Mouse (Mus musculus): ENCODE data around the gene Atp2c2.

Gene Atp2c2

GRCm38 (mm10) chr8:119742409-119742808, 42.6 kb downstream of the Atp2c2 start:
- no peak for DNase-seq (ENCODE audit: low spot score in 2 of 2)

GRCm38 (mm10) chr8:119743291-119744026, 43.6 kb downstream of the Atp2c2 start:
- DNase-seq (ENCODE audit: low spot score in 2 of 2) = peak in 1 of 2 experiments; percentile 29

- DNase-seq (ENCODE audit: low spot score in 2 of 2) = no peak
These were observed 44.8 kb downstream of the Atp2c2 start for GRCm38 (mm10) chr8:119744604-119745003.

GRCm38 (mm10) chr8:119755238-119756146, 55.7 kb downstream of the Atp2c2 start:
- DNase-seq (ENCODE audit: low spot score in 2 of 2) = no peak

- DNase-seq (ENCODE audit: low spot score in 2 of 2) = no peak
These were observed 56.3 kb downstream of the Atp2c2 start for GRCm38 (mm10) chr8:119756147-119756461.

GRCm38 (mm10) chr8:119756538-119756937, 56.7 kb downstream of the Atp2c2 start:
- no peak for DNase-seq (ENCODE audit: low spot score in 2 of 2)

DNA sequence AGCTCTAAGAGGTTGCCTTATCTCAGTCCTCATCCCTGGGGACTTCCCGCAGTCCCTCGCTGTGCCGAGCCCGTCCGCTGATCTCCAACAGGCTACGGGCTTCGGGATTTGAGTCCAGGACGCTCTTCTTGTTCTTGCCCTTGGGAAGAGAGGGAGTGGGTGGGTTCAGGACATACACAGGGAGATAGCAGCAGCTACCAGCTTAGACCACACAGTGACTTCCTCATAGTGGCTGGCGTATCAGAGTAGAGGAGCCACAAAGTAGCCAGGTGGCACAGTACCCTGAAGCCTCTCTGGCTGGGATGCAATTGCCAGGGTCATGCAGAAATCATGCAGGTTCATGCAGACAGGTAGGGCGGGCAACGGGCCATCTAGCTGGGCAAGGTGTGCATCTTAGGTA, 61.9 kb downstream of the Atp2c2 start:
- DNase-seq (ENCODE audit: low spot score in 2 of 2) = no peak

DNA sequence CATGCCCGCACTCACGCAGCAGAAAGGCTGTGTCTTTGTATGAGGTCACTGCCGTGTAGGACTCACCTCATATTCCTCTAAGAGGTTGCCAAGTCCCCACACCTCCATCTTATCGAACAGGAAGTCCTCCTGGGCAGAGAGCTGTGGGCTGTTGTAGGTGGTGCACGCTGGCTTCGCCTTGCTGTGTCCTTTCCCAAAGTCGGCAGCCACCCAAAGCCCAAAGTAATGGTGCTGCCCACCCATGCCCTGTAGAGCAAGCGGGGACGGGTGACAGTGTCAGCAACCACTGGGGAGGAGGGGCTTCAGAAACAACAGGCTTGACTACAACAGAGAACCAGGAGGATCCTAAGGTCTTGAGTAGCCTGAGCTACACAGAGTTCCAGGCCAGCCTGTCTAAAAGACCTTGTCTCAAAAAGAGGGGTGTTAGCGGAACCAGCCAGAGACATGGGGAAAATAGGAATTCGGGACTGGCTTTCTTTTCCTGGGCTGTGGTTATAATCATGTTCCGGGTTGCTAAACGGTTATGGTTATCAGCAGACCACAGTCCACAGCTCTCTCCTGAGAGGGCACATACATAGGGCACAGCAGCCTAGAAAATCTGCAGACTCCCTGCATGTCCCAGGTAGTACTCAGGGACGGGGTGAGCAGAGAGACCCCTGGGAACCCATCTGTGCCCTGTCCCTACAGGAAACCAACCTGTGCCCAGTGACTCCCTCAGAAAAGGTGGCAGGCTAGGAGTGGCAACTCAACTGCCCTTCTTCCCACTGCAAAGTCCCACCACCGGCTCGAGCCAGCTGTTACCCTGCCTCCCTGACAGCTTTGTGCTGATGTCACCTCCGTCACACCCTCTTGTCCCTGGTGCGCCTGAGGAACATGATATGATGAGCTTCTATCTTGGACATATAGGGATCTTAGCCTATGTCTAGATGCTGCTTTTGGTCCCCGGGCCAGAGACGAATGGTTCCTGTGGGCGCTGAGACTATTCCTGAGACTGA, 62.7 kb downstream of the Atp2c2 start:
- DNase-seq (ENCODE audit: low spot score in 2 of 2) = no peak

GRCm38 (mm10) chr8:119765311-119765710, 65.5 kb downstream of the Atp2c2 start:
- DNase-seq (ENCODE audit: low spot score in 2 of 2) = no peak

DNA sequence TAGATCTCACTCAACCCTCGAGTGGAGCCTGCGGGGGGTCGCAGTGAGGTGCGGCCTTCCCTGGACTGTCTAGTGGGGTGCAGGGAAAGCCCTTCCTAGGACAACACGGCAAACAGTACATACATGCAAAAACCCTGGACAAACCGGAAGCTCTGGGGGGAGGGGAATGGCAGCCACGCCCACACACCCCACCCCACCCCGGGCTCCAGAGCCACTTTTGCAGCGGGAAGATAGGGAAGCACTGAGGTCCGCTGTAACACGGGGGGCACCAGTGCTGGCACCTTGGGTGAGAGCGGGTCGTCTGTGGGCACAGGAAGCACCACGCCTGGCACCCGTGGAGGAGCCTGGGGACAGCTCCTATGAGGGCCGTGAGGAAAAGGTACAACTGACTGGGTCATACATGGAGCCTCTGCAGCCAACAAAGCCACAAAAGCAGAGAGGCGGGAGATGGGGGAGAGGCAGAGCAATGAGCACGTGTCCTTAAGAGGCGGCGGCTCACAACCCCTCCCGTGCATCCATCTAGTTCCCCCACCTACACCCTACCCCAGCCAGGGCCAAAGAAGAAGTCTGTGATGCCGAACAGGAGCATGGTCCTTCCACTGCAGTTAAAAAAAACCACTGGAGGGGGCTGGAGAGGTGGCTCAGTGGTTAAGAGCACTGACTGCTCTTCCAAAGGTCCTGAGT, 66.1 kb downstream of the Atp2c2 start:
- DNase-seq (ENCODE audit: low spot score in 2 of 2) = no peak

- DNase-seq (ENCODE audit: low spot score in 2 of 2) = no peak
These were observed 76.9 kb downstream of the Atp2c2 start for GRCm38 (mm10) chr8:119776668-119777245.

GRCm38 (mm10) chr8:119777765-119778164, 78.0 kb downstream of the Atp2c2 start:
- no peak for DNase-seq (ENCODE audit: low spot score in 2 of 2)

- DNase-seq (ENCODE audit: low spot score in 2 of 2) = peak; percentile 98 to 99
These were observed 78.5 kb downstream of the Atp2c2 start, which contains the start of gene Tldc1 for GRCm38 (mm10) chr8:119778263-119778662. Tldc1 (minus strand) TSS chr8:119778416.

DNA sequence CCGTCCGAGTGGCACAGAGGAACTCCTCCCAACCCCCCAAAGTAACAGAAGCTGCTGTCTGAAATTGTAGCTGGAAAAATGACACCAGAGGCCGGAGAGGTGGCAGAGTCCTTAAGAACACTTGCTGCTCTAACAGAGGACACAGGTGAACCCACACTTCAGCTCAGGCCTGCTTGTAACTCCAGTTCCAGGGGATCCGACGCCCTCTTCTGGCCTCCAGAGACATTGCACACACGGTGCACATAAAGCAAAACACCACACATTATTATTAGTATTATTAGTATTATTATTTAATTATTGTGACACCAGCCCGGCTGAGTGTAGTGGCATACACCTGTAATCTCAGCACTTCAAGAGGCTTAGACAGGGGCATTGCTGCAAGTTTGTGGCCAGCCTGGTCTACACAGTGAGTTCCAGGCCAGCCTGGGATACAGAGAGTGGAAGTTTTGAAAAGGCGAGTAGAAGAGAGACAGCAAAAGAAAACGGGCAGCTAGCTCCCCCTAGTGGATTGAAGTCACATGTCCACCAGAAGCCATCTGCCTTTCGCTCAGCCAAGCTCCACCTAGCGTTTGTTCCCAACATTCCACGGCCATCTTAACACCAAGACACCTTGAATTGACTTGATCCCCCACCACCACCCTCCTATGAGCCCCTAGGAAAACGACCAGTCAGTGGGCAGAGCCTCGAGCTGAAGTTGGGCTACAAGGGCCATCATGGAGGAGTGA, 79.4 kb downstream of the Atp2c2 start:
- DNase-seq (ENCODE audit: low spot score in 2 of 2) = peak; percentile 51 to 74

DNA sequence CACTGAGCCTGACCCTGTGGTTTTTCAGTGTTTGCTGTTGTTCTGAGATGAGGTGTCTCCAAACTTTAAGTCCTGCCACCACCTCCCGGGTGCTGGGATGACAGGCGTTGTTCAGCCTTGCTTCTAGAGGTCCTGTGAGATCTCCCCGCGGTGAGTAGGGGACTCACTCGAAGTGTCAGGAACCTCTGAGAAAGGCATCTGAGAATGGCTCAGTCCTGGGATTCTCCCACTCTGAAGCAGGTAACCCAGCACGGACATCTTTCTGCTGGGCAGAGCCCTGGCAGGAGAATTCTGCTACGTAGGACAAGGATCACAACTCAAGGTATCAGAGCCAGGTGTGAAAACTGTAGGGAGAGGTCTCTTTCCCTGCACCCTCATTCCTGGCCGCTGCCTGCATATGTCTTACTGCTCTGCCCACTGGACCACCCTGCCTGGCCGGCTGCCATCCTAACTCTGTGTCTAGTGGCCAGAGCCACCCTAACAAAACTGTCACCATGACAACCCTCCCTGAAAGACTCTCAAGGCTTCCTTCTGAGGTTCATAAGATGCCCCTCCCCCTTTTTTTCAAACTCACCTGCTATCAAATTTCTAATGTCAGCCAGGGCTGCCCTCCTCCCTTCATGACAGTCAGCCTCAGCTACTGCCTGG, 80.7 kb downstream of the Atp2c2 start:
- DNase-seq (ENCODE audit: low spot score in 2 of 2) = no peak

GRCm38 (mm10) chr8:119781086-119781840, 81.5 kb downstream of the Atp2c2 start:
- peak in 1 of 2 experiments; percentile 25 for DNase-seq (ENCODE audit: low spot score in 2 of 2)

GRCm38 (mm10) chr8:119782715-119783114, 82.9 kb downstream of the Atp2c2 start:
- peak; percentile 56 to 77 for DNase-seq (ENCODE audit: low spot score in 2 of 2)

DNA sequence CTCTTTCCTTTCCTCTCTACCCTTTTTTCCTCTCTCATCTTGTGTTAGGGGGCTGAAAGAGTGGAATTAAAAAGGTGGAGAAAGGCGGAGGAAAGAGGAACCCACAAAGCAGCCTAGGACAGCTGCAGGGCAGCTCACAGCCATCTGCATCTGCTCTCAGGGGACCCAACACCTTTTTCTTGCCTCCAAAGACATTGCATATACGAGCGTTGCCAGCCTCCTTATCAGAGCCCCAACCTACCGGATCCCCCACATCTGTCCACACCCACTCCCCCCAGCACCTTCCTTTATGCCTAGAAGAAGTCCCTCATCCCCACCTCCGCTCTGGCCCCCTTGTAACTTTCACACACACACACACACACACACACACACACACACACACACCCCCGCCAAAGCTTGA, 83.8 kb downstream of the Atp2c2 start:
- DNase-seq (ENCODE audit: low spot score in 2 of 2) = no peak

- DNase-seq (ENCODE audit: low spot score in 2 of 2) = peak; percentile 45 to 51
These were observed 84.3 kb downstream of the Atp2c2 start for GRCm38 (mm10) chr8:119784141-119784574.
